Mouse (Mus musculus): ENCODE results near the gene Upb1. TPM values are rescaled to one million over a fixed set of nuclear protein-coding genes. Genes with fewer than 3 reads are reported as not detected.
"Not testable (repeated sequence)": the region's sequence is repeated elsewhere in the genome, so short reads cannot be mapped to it uniquely, and the experiment has no call there.

The Upb1 gene
- total RNA-seq, 1 experiment: 0.62 TPM

- Histone ChIP-seq H3K36me3 (ENCODE audit: control insufficient read depth, insufficient read depth, low read length, poor library complexity, severe bottlenecking) (no peaks in the 10 kb centered on the region), H3K9ac (ENCODE audit: insufficient read depth, low read depth, low read length, poor library complexity, severe bottlenecking) (no peak overlapping the region), H3K27ac (ENCODE audit: insufficient read depth, low read depth, low read length, poor library complexity, severe bottlenecking) (no peak overlapping the region), H3K4me3 (ENCODE audit: insufficient read depth in 1 of 2, low read depth in 1 of 2, low read length in 2 of 2, poor library complexity in 1 of 2, severe bottlenecking in 1 of 2) (no peak overlapping the region), H3K4me1 (ENCODE audit: control insufficient read depth in 2 of 2, insufficient read depth in 2 of 2, low read length in 2 of 2, poor library complexity in 1 of 2) (peaks cover 0 to 3% of the 10 kb centered on the region in 2 experiments; a peak in 1 of 4 replicates), H3K9me3 (ENCODE audit: control insufficient read depth, insufficient read depth, low read depth, low read length) (no peaks in the 10 kb centered on the region)
- no peak for DNase-seq (ENCODE audit: low read depth, low spot score)
- TF ChIP-seq ZNF384 (IDR thresholded peaks at IDR 0.05; ENCODE audit: low read depth, low read length): no peak
- TF ChIP-seq CHD2 (IDR thresholded peaks at IDR 0.05; ENCODE audit: low read depth, low read length): no peak
- no peak for TF ChIP-seq HCFC1 (IDR thresholded peaks at IDR 0.05; ENCODE audit: borderline replicate concordance, insufficient read depth, low read length)
- no peak for TF ChIP-seq ZC3H11A (IDR thresholded peaks at IDR 0.05; ENCODE audit: borderline replicate concordance, low read depth, low read length)
- TF ChIP-seq MAFK (IDR thresholded peaks at IDR 0.05; ENCODE audit: insufficient read depth, low read depth, low read length): no peak
- in situ Hi-C loops (cut with MboI; ENCODE audit: low sequenced_read_pairs in 2 of 2, unreplicated experiment in 2 of 2): no loop called here
Measured at GRCm38 (mm10) chr10:75451036-75451786, 50.3 kb downstream of the Upb1 start.

GRCm38 (mm10) chr10:75456061-75456831 is 55.3 kb downstream of the Upb1 start:
- H3K36me3 ChIP-seq (ENCODE audit: control insufficient read depth, insufficient read depth, low read length, poor library complexity, severe bottlenecking); DNase-seq (ENCODE audit: low read depth, low spot score); H3K27ac ChIP-seq (ENCODE audit: insufficient read depth, low read depth, low read length, poor library complexity, severe bottlenecking); H3K9ac ChIP-seq (ENCODE audit: insufficient read depth, low read depth, low read length, poor library complexity, severe bottlenecking); in situ Hi-C loops (cut with MboI; ENCODE audit: low sequenced_read_pairs in 2 of 2, unreplicated experiment in 2 of 2); H3K9me3 ChIP-seq (ENCODE audit: control insufficient read depth, insufficient read depth, low read depth, low read length); H3K4me3 ChIP-seq (ENCODE audit: insufficient read depth in 1 of 2, low read depth in 1 of 2, low read length in 2 of 2, poor library complexity in 1 of 2, severe bottlenecking in 1 of 2); H3K4me1 ChIP-seq (ENCODE audit: control insufficient read depth in 2 of 2, insufficient read depth in 2 of 2, low read length in 2 of 2, poor library complexity in 1 of 2): not testable (repeated sequence)

- Histone ChIP-seq H3K27ac (ENCODE audit: insufficient read depth, low read depth, low read length, poor library complexity, severe bottlenecking) (no peak overlapping the region), H3K9me3 (ENCODE audit: control insufficient read depth, insufficient read depth, low read depth, low read length) (no peaks in the 10 kb centered on the region), H3K36me3 (ENCODE audit: control insufficient read depth, insufficient read depth, low read length, poor library complexity, severe bottlenecking) (no peaks in the 10 kb centered on the region), H3K4me1 (ENCODE audit: control insufficient read depth in 2 of 2, insufficient read depth in 2 of 2, low read length in 2 of 2, poor library complexity in 1 of 2) (no peaks in the 10 kb centered on the region), H3K9ac (ENCODE audit: insufficient read depth, low read depth, low read length, poor library complexity, severe bottlenecking) (no peak overlapping the region), H3K4me3 (ENCODE audit: insufficient read depth in 1 of 2, low read depth in 1 of 2, low read length in 2 of 2, poor library complexity in 1 of 2, severe bottlenecking in 1 of 2) (no peak overlapping the region)
- no peak for DNase-seq (ENCODE audit: low read depth, low spot score)
- TF ChIP-seq ZNF384 (IDR thresholded peaks at IDR 0.05; ENCODE audit: low read depth, low read length) (no peak), ZC3H11A (IDR thresholded peaks at IDR 0.05; ENCODE audit: borderline replicate concordance, low read depth, low read length) (no peak), MAFK (IDR thresholded peaks at IDR 0.05; ENCODE audit: insufficient read depth, low read depth, low read length) (no peak), CHD2 (IDR thresholded peaks at IDR 0.05; ENCODE audit: low read depth, low read length) (no peak), HCFC1 (IDR thresholded peaks at IDR 0.05; ENCODE audit: borderline replicate concordance, insufficient read depth, low read length) (no peak)
- in situ Hi-C loops (cut with MboI; ENCODE audit: low sequenced_read_pairs in 2 of 2, unreplicated experiment in 2 of 2): no loop called here
Measured at GRCm38 (mm10) chr10:75457852-75458251, 56.9 kb downstream of the Upb1 start.

GRCm38 (mm10) chr10:75458329-75458728 is 57.4 kb downstream of the Upb1 start:
- TF ChIP-seq HCFC1 (IDR thresholded peaks at IDR 0.05; ENCODE audit: borderline replicate concordance, insufficient read depth, low read length): no peak
- TF ChIP-seq MAFK (IDR thresholded peaks at IDR 0.05; ENCODE audit: insufficient read depth, low read depth, low read length): no peak
- no peak for TF ChIP-seq ZC3H11A (IDR thresholded peaks at IDR 0.05; ENCODE audit: borderline replicate concordance, low read depth, low read length)
- no peak for TF ChIP-seq ZNF384 (IDR thresholded peaks at IDR 0.05; ENCODE audit: low read depth, low read length)
- no peak for TF ChIP-seq CHD2 (IDR thresholded peaks at IDR 0.05; ENCODE audit: low read depth, low read length)
- H3K9ac ChIP-seq (ENCODE audit: insufficient read depth, low read depth, low read length, poor library complexity, severe bottlenecking): no peak overlapping the region
- H3K4me1 ChIP-seq (ENCODE audit: control insufficient read depth in 2 of 2, insufficient read depth in 2 of 2, low read length in 2 of 2, poor library complexity in 1 of 2): no peaks in the 10 kb centered on the region
- in situ Hi-C loops (cut with MboI; ENCODE audit: low sequenced_read_pairs in 2 of 2, unreplicated experiment in 2 of 2): no loop called here
- no peak overlapping the region for H3K27ac ChIP-seq (ENCODE audit: insufficient read depth, low read depth, low read length, poor library complexity, severe bottlenecking)
- DNase-seq (ENCODE audit: low read depth, low spot score): no peak
- H3K36me3 ChIP-seq (ENCODE audit: control insufficient read depth, insufficient read depth, low read length, poor library complexity, severe bottlenecking): no peaks in the 10 kb centered on the region
- no peak overlapping the region for H3K4me3 ChIP-seq (ENCODE audit: insufficient read depth in 1 of 2, low read depth in 1 of 2, low read length in 2 of 2, poor library complexity in 1 of 2, severe bottlenecking in 1 of 2)
- H3K9me3 ChIP-seq (ENCODE audit: control insufficient read depth, insufficient read depth, low read depth, low read length): no peaks in the 10 kb centered on the region

All from ES-E14 (cell line).